Mouse (Mus musculus) cerebellum, postnatal 14 days (tissue): ENCODE results near the gene Fxyd3.

Experiments
- DNase-seq, 2 experiments: peaks; one replicate each; pipeline ENCODE4 v3.0.0; 2021; ENCODE audit warnings: mixed read lengths in 2 of 2

The Fxyd3 gene

GRCm38 (mm10) chr7:31098697-31099611 is 22.4 kb upstream of the Fxyd3 start:
- DNase-seq = peak in 1 of 2 experiments; percentile 56

- peak; percentile 95 to 97 for DNase-seq
Observed at GRCm38 (mm10) chr7:31097583-31098248, 21.2 kb upstream of the Fxyd3 start.

DNA sequence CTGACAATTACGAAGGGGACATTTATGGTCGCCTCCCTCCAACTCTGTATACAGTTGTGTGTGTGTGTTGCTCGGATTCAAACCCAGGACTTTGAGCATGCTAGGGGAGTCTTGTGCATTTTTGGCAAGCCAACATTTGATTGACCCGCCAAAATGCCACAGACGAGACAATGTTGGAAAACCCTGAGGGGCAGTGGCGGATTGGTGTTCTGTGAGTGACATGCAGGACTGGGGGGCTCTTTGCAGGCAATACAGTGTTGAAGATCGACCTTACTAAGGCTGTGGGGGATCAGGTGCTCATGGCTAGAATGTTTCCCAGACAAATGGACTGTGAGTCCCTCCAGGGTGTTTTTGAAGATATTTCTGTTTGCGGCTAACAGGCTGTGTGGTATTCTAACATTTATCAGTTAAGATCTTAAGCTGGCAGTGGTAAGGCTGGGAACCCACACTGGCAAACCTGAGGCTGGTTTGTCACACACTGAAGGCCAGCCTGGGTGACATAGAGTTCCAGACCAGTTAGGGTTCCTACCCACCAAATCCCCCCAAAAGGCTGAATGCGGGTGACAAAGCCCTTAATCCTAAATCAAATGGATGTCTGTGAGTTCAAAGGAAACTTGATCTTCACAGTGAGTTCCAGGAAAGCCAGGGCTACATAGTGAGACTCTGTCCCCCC is 20.5 kb upstream of the Fxyd3 start:
- DNase-seq = no peak

GRCm38 (mm10) chr7:31094774-31095501 is 18.4 kb upstream of the Fxyd3 start:
- DNase-seq = peak; percentile 61 to 72

GRCm38 (mm10) chr7:31089721-31090120 is 13.2 kb upstream of the Fxyd3 start:
- DNase-seq = no peak

DNA sequence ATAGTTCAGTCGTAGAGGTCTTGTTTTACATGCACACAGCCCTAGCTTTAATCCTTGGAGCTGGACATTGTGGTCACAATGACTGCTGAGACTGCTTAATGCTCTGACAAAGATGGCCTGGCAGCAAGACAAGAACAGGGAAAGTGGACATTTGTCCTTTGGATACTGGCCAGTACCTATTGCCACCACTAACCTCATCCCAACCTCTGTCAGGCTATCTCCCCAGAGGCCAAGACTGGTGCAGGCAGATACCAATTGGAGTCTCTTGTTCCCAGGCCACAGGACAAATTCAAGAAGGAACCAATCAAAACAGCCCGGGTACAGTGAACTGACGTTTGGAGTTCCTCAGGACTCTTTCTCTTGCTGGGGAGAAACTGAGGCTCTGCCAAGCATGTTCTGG is 11.7 kb upstream of the Fxyd3 start:
- DNase-seq = no peak

DNA sequence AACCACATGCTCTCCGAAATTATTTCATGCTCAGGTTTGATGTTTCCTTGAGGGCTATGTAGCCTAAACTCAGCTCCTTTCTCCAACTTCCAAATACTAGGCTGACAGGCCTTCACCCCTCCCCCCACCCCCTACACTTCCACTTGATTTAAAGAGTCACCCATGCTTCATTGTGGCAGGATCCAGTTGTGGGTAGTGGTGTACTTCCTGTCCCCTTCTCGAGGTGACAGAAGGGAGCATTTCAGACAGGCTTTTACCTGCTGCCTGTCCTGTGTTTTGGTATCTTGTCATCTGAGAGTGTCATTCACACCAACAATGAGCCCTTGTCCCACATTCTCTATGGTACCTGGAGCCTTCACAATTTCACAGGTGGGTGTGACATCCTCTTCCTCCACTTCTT is 10.8 kb upstream of the Fxyd3 start:
- no peak for DNase-seq

- no peak for DNase-seq
Observed at GRCm38 (mm10) chr7:31086175-31086755, 9.8 kb upstream of the Fxyd3 start.

GRCm38 (mm10) chr7:31085171-31085570 is 8.7 kb upstream of the Fxyd3 start:
- no peak for DNase-seq

GRCm38 (mm10) chr7:31084140-31084539 is 7.6 kb upstream of the Fxyd3 start:
- no peak for DNase-seq

DNA sequence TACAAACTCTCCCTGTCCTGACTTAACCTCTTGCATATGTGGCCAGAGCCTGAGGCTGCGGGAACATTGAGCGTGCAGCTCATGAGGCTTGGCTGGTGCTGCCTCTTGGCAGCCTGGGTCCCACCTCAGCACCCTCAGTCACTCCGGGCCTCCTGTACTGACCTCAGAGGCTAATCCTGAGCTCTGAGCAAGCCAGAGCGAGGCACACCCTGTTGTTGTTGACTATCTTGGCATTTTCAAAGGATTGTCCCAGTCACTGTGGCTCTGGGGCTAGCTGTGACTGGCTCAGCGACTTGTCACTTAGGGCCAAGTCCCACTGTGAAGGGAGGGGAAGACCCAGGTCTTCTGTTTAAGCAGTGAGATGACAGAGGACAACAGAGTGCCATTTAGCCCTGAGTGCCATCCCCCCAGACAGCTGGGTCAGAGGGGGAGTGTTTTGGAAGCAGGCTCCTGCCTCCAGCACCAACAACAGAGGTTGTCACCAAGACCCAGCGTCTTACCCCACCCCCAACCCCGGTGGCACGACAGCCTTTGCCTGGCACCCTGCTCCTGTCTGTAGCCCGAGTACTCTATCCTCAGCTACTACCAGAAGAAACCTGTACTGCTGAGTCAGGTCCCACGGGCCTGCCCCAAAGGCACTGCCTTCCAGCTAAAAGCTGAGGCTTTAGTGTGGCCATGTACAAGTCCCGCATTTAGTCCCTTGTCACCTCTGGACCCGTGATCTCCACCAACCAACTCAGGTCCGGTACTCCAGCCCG is 6.5 kb upstream of the Fxyd3 start:
- peak; percentile 79 to 81 for DNase-seq

DNA sequence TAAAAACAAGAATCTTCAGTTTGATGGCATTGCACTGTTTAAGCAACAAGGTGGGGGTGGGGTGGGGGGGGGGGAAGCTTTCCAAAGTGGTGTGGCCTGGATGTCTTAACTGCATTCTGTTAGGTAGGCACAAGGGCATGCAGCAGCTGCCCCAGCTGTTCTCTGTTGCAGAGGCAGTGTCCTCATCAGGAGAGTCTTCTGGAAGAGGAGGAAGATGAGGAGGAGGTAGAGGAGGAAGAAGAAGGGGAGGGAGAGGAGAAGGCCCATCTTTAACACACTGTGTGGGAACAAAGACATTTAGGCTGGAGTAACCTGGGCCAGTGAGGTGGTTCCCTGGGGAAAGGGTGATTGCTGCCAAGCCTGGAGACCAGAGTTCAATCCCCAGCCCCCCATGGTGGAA is 5.6 kb upstream of the Fxyd3 start:
- DNase-seq = no peak

DNA sequence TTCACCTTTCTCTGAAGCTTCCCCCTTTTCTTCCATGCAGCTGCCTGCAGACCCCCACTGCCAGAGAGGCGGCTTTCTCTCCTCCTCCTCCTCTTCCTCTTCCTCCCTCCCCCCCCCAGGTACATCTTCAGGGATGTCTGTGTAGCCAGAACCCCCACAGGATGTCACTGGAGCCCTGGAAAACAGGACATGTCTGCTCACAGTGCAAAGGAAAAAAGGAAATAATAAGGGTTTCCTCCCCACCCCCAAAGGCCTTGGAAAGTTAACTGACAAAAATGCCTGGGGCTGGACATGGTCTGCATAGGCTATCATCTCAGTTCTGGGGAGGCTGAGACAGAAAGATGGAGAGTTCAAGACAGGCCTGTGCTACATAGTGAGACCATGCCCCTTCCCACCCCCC is 4.6 kb upstream of the Fxyd3 start:
- peak in 1 of 2 experiments; percentile 64 for DNase-seq

DNA sequence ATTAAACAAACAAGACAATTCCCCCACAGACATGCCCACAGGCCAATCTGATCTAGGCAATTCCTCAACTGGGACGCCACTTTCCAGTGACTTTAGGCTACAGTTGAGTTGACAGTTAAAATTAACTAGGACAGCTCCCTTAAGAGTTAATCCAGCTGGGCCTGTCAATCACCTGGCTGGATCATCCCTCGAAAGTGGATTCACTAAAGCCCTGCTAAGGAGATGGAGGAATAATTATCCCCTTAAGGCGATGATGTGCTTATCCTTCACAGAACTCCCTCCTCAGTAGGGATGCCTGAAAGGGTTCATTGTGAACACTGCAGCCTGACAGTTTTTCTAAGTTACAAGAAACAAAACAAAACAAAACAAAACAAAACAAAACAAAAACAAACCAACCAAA is 4.1 kb upstream of the Fxyd3 start:
- DNase-seq = no peak

DNA sequence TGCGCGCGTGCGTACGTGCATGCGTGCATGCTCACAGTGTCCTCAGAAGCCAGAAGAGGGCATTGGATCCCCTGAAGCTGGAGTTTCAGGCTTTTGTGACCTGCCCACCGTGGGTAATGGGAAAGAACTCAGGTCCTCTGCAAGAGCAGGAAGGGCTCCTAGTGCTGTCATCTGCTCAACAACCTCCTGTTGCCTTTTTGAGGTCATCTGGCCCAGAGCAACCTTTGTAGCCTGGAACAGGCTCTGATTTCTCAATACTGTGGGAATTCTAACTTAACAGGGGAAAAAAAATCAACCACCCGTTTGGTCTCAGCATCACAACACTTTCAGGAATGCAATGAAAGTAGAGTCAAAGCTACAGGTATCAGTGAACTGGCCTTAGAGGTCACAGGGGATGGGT is 3.2 kb upstream of the Fxyd3 start:
- DNase-seq = no peak

DNA sequence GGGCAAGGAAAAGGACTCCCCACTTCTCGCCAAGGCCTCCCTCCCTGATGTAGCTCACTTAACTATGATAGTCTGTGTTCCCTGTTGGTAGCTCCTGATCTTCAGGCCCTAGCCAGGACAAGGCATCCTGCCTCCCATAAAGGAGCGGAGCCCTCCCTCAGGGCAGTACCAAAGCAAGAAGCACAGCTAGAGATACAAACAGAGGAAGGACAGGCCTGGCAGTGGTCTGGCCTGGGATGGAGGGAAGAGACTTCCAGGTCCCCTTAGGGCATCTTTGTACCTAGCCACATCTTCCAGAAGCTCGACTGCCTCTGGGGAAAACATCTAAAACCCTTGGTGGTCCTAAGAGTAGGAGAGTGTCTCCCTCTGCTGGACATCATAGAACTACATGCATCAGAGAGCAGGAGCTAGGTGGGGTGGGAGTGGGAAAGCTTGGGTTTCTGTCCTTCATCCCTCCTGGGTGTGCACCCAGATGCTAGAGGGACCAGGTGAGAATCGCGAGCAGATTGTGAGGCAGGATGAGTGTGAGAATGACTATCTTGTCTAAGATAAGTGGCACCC is 1.5 kb upstream of the Fxyd3 start:
- peak; percentile 74 for DNase-seq

- DNase-seq = no peak
Observed at GRCm38 (mm10) chr7:31077470-31077869, 966 bp upstream of the Fxyd3 start.

- peak in 1 of 2 experiments; percentile 48 for DNase-seq
Observed at GRCm38 (mm10) chr7:31074713-31075069, 1.8 kb downstream of the Fxyd3 start.

DNA sequence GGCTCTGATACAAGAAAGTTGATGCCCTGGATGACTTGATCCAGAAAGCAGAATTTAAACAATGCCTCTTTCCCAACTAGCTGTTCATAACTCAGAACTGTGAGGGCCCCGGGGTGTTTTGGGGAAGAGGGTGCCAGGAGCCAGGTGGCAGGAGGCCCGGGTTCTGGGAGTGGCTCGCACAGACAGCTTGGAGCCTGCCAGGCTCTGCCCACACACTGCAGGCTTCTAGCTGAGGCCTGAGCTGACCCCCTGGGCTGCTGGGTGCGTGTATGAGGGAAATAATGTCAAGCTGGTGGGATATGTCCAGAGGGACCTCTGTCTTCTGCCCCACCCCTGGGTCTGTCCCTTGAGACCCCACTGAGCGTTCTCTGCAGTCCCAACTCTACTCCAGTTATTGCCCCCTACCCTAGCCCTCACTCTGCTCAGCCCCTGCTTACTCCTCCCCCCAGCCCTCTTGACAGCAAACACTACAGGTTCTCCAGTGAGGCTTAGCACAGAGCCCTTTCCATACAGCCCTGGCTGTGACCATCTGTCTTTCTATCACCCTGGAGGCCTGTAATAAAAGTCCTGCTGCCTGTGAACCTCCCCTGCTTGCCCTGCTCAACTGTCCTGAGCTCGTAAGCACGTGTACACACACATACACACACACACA is 2.3 kb downstream of the Fxyd3 start:
- peak in 1 of 2 experiments; percentile 46 for DNase-seq

DNA sequence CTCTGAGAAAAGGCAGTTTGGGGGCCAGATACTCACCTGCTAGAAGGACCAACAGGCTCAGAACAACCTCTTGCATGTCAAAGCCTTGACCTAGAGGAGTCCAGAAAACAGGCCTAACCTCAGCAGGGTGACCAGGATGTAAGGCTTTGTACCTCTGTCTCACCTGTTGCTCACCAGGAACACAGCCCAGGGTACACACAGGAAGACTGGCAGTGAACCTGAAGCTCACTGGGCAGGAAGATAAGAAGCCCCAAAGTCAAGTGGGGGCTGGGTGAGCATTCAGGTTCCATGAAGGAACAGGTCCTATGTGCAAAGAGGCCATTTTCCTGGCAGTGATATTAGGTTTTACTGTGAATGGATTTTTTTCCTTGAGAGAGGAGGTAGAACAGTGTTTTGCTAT is 3.0 kb downstream of the Fxyd3 start:
- peak in 1 of 2 experiments; percentile 18 for DNase-seq

DNA sequence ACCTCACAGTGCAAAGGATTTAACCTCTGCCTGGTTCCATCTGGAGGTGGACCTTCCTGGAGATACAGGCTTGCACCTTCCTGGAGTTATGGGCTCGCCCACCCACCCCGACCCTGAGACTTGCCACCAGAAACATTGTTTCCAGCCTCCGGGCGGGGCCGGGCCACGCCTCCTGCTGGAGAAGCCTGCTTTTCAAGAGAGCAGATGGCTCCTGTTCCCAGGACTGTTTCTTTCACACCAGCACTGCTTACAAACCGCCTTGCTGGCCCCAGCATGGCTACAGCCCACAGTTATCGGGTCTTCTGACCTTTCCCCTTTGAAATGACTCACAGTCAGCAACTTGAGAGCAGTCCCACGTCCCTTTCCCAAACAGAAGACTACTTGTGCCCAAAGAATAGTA is 4.2 kb downstream of the Fxyd3 start:
- DNase-seq = no peak
